Mouse (Mus musculus) forebrain, embryonic 11.5 days (tissue): ENCODE measurements around the gene Slc2a1. TPM values are rescaled to one million over a fixed set of nuclear protein-coding genes. Genes with fewer than 3 reads are reported as not detected.
A peak's percentile ranks its signal among the peaks of the same experiment; 100 is the strongest.

Source experiments
- ATAC-seq: fragments of 200-750 bp; cut with Nextera tagmentation; replicated peaks from 2 replicates; pipeline ENCODE4 v1.8.0; 2017; ENCODE audit warnings: moderate TSS enrichment; ENCODE audit not compliant: low FRiP score
- DNase-seq: peaks from one replicate; pipeline ENCODE4 v3.0.0-alpha.2; 2017; ENCODE audit warnings: low spot score
- H3K27ac ChIP-seq: fragments of 300-500 bp; sonication (generic); 2 replicates; pipeline ENCODE4 v1.5.1; 2014; ENCODE audit warnings: low read depth, low read length
- H3K27me3 ChIP-seq: fragments of 300-500 bp; sonication (generic); 2 replicates; pipeline ENCODE4 v1.6.1; 2014; ENCODE audit warnings: mild to moderate bottlenecking, low read length, mixed read lengths; ENCODE audit not compliant: control insufficient read depth, insufficient read depth
- H3K36me3 ChIP-seq: fragments of 300-500 bp; sonication (generic); 2 replicates; pipeline ENCODE4 v1.6.1; 2014; ENCODE audit warnings: mild to moderate bottlenecking, low read length, moderate library complexity, mixed read lengths; ENCODE audit not compliant: control insufficient read depth, insufficient read depth
- H3K4me1 ChIP-seq: fragments of 300-500 bp; sonication (generic); replicated peaks from 2 replicates; pipeline ENCODE4 v1.6.1; 2014; ENCODE audit warnings: low read length, mixed read lengths; ENCODE audit not compliant: control insufficient read depth, insufficient read depth
- H3K4me2 ChIP-seq: fragments of 300-500 bp; sonication (generic); 2 replicates; pipeline ENCODE4 v1.6.1; 2014; ENCODE audit warnings: low read depth, mild to moderate bottlenecking, low read length, moderate library complexity, mixed read lengths; ENCODE audit not compliant: severe bottlenecking
- H3K4me3 ChIP-seq: fragments of 300-500 bp; sonication (generic); 2 replicates; pipeline ENCODE4 v1.5.1; 2014; ENCODE audit warnings: low read depth, low read length
- H3K9ac ChIP-seq: fragments of 300-500 bp; sonication (generic); 2 replicates; pipeline ENCODE4 v1.6.1; 2014; ENCODE audit warnings: low read length
- H3K9me3 ChIP-seq: fragments of 300-500 bp; sonication (generic); 2 replicates; pipeline ENCODE4 v1.6.1; 2016; ENCODE audit warnings: low read length, mixed read lengths; ENCODE audit not compliant: control insufficient read depth
- WGBS: fragments of 180-500 bp; shearing (Covaris S2); extraction: QIAGEN DNeasy Blood & Tissue Kit; methylation state at CpG from one replicate; pipeline ENCODE4 v1.1.7; 2014; 5-methylcytosine and 5-hydroxymethylcytosine counted together
- polyA plus RNA-seq: library from polyadenylated mRNA; unstranded; fragments of >200 nt; fragmentation: Nextera tagmentation; extraction: Ambion mirVana; gene quantifications from 2 replicates; pipeline ENCODE4 v1.2.1, GENCODE M21; 2014

Gene Slc2a1
- polyA plus RNA-seq, 1 experiment from 2014 or later, result 171 TPM

DNA sequence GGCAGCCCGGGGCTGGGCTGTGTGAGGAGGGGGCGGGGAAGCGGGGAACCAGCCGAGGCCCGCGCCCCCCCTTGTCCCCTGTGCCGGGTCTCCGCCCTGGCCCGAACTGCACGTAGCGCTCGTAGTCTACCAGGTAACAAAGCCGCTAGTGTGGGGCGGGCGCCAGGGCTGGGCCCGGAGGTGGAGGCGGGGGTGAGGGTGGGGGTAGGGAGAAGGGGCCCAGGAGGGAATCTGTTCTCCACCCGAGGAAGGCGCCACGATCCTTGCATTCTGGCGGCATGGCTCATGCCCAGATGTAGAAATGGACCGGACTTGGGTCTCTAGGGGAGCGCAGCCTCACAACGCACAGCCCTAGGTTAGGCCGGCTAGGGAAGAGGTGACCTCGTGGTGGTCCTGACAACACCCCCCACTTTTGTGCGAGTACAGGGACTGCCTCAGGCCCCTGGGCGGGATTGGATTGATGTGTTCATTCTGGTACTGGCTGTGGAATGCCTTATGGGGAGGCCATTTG is 35.5 kb upstream of the Slc2a1 start:
- DNase-seq (peak; percentile 89), ATAC-seq (peak; percentile 74)
- H3K27ac ChIP-seq, result peak overlapping the region; percentile 71; the same call in 1 of the 2 replicates
- peak overlapping the region; percentile 49 for H3K4me2 ChIP-seq
- no peaks in the 10 kb centered on the region for H3K36me3 ChIP-seq
- H3K9me3 ChIP-seq, result no peaks in the 10 kb centered on the region
- no peaks in the 10 kb centered on the region for H3K27me3 ChIP-seq
- H3K4me3 ChIP-seq, result peak overlapping the region; percentile 15; the same call in 1 of the 2 replicates
- H3K4me1 ChIP-seq, result peaks cover 24% of the 10 kb centered on the region
- H3K9ac ChIP-seq, result peak overlapping the region; percentile 49
- 3% methylated on average over 28 of the region's 28 CpGs for WGBS

DNA sequence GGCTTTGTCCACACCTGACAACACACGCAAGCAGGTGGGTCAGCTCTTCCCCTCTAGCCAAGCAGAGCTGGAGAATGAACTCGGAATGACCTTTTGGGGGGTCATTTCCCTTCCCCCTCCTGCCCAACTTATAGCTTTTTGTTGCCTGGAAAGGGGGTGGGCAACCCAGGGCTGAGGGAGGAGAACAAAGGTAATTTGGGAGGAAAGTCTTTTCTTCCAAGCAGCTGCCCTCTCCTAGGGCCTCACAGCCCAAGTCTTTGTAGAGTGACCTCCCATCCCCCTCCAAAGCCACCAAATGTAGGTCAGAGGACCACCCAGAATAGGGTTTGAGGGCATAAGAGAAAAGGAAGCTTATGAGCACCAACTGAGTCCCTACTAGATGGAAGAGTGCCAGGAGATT is 34.9 kb upstream of the Slc2a1 start:
- WGBS, result 25% methylated on average over 2 of the region's 2 CpGs
- Histone ChIP-seq H3K27me3 (no peaks in the 10 kb centered on the region), H3K4me1 (peaks cover 24% of the 10 kb centered on the region), H3K4me2 (no peak overlapping the region), H3K9me3 (no peaks in the 10 kb centered on the region), H3K36me3 (no peaks in the 10 kb centered on the region), H3K27ac (peak overlapping the region; percentile 71; the same call in 1 of the 2 replicates), H3K9ac (no peak overlapping the region; the same call in 1 of the 2 replicates), H3K4me3 (no peak overlapping the region)
- DNase-seq (no peak), ATAC-seq (no peak; the same call in 1 of the 2 replicates)

DNA sequence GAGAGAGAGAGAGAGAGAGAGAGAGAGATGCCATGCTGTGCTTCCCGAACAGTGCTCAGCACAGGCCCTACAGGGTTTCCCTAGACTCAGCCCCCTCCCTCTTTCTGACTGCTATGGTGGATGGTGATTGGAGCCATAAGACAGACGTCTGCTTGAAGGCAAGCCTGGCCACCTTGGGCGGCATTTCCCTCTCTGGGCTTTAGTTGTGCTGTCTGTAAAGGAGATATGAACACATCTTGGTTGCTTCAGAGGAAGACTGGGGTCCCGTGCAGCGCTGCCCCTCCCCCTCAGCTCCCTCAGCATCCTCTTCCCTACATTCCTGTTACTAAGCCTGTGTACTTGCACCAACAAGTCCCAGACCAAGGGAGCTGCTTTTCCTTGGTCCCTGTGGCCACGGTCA is 33.9 kb upstream of the Slc2a1 start:
- Histone ChIP-seq H3K4me2 (no peak overlapping the region), H3K4me1 (peaks cover 24% of the 10 kb centered on the region), H3K27me3 (no peaks in the 10 kb centered on the region), H3K4me3 (no peak overlapping the region), H3K36me3 (no peaks in the 10 kb centered on the region), H3K9ac (no peak overlapping the region), H3K27ac (no peak overlapping the region), H3K9me3 (no peaks in the 10 kb centered on the region)
- WGBS, result 13% methylated on average over 6 of the region's 6 CpGs
- ATAC-seq, result no peak
- DNase-seq, result peak; percentile 57

DNA sequence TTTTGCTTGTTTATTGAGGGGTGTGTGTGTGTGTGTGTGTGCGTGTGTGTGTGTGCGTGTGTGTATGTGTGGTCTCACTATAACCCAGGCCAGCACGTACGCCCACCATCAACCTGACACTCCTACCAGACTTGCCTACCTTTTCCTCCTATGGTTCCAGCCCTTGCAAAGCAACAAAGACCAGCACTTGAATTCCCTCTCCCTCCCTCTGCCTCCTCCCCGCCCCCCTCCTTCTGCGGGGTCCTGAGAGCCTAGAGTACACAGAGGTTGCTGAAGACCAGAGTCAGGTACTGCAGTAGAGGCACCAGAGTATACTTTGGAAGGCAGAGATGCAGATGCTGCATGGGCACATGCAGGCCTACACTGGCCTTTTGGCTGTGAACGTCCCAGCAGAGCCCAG is 33.2 kb upstream of the Slc2a1 start:
- ATAC-seq, result no peak
- Histone ChIP-seq H3K4me3 (no peak overlapping the region), H3K4me1 (peaks cover 22% of the 10 kb centered on the region), H3K4me2 (no peak overlapping the region), H3K27ac (no peak overlapping the region), H3K27me3 (no peaks in the 10 kb centered on the region), H3K36me3 (no peaks in the 10 kb centered on the region), H3K9ac (no peak overlapping the region), H3K9me3 (no peaks in the 10 kb centered on the region)
- WGBS, result 41% methylated on average over 7 of the region's 7 CpGs
- peak; percentile 55 for DNase-seq

DNA sequence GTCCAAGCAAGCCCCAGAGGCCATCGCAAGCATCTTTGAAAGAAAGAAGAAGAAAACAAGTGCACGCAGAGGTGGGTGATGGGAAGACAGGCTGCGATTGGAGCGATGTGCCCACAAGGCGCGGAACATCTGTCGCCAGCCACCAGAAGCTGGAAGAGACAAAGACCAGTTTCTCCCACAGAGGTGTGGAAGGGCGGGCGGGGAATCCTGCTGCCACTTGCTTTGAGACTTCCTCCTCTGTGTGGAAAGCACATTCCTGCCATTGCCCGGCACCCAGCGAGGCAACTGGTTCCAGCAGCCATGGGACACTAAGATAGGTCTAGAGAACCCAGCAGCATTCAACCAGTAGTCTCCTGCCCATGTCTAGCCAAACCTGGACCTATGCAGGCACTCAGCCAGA is 32.2 kb upstream of the Slc2a1 start:
- H3K4me1 ChIP-seq, result peaks cover 21% of the 10 kb centered on the region

DNA sequence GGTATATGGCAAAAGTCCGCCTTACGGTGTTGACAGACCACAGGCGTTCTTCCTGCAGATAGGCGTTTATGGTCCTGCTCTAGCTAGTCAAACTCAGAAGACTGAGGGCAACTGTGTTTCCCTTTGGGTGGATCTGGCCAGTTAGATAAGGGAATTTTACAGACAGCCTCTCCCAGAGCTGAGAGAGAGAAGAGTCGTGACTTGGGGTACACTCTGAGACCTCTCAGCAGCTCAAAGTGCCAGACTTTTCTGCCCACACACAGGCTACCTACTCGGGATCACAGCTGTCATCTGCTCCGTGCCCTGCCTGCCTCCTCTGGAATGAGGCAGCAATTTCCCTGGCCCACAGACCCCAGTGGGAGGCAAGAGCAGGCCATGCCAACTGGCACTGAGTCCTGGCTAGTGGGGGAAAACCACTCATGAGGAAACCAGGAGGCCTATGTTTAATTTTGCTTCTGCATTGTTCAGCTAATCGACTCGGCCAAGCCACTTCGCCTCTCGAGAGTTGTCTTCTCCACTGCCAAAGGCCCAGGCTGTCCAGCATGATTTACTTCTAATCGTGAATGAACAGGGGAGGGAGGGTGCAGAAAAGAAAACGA is 31.3 kb upstream of the Slc2a1 start:
- Histone ChIP-seq H3K4me3 (no peak overlapping the region), H3K36me3 (no peaks in the 10 kb centered on the region), H3K4me1 (peaks cover 12% of the 10 kb centered on the region), H3K9me3 (no peaks in the 10 kb centered on the region), H3K4me2 (no peak overlapping the region), H3K27ac (no peak overlapping the region), H3K27me3 (no peaks in the 10 kb centered on the region), H3K9ac (no peak overlapping the region)
- 69% methylated on average over 13 of the region's 13 CpGs for WGBS
- no peak for DNase-seq
- no peak for ATAC-seq

More for the DNA sequence above, 32.2 kb upstream of the Slc2a1 start:
- H3K27ac ChIP-seq, result no peak overlapping the region
- H3K4me3 ChIP-seq, result no peak overlapping the region
- WGBS, result 89% methylated on average over 11 of the region's 11 CpGs
- H3K36me3 ChIP-seq, result no peaks in the 10 kb centered on the region
- DNase-seq (no peak), ATAC-seq (no peak)
- H3K9me3 ChIP-seq, result no peaks in the 10 kb centered on the region
- H3K27me3 ChIP-seq, result no peaks in the 10 kb centered on the region
- no peak overlapping the region for H3K4me2 ChIP-seq
- H3K9ac ChIP-seq, result no peak overlapping the region

DNA sequence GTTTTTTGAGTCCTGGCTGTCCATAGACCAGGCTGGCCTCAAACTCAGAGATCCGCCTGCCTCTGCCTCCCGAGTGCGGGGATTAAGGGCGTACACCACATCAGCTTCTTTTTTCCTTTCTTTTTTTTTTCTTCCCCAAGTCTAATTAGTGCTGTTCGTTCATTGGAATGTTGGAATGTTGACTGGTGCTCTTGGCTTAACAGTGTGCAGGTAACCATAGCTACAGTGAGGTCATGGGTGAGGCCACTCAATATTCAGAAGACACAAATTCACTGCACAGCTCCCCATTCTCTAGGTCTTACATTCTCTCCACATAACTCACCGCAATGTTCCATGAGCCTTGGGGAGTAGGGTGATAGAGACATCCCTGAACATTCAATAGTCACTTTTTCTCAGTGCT is 28.6 kb upstream of the Slc2a1 start:
- ATAC-seq (no peak), DNase-seq (no peak)
- no peaks in the 10 kb centered on the region for H3K27me3 ChIP-seq
- H3K9me3 ChIP-seq, result no peaks in the 10 kb centered on the region
- no peak overlapping the region for H3K4me2 ChIP-seq
- no peak overlapping the region for H3K9ac ChIP-seq
- H3K36me3 ChIP-seq, result no peaks in the 10 kb centered on the region
- 84% methylated on average over 6 of the region's 6 CpGs for WGBS
- H3K4me1 ChIP-seq, result no peaks in the 10 kb centered on the region
- no peak overlapping the region for H3K27ac ChIP-seq
- H3K4me3 ChIP-seq, result no peak overlapping the region

DNA sequence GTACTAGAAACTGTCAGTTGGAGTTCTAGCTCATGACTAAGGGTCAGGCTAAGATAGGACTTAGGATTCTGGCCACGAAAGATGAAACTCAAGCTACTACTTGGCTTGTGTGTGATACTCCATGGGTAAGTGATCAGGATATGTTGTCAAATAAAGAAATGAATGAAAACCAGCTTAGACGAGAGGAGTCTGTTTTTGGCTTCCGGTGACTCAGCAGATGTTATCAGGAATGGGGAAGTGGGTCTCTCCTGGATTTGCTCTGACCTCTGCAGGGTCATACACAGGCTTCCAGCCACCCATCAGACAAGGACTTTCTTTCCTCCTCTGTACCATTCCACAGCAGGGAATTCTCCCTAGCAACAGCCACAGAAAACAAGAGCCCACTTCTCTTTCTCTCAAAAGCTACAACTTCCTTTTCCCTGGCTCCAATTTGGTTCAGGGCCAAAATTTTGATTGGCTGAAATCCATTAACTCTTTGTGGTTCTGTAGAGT is 25.7 kb upstream of the Slc2a1 start:
- DNase-seq (no peak), ATAC-seq (no peak)
- H3K27ac ChIP-seq, result no peak overlapping the region
- no peaks in the 10 kb centered on the region for H3K36me3 ChIP-seq
- H3K4me2 ChIP-seq, result no peak overlapping the region
- 76% methylated on average over 3 of the region's 3 CpGs for WGBS
- H3K4me3 ChIP-seq, result no peak overlapping the region
- no peaks in the 10 kb centered on the region for H3K4me1 ChIP-seq
- H3K9me3 ChIP-seq, result no peaks in the 10 kb centered on the region
- H3K9ac ChIP-seq, result no peak overlapping the region
- H3K27me3 ChIP-seq, result no peaks in the 10 kb centered on the region

DNA sequence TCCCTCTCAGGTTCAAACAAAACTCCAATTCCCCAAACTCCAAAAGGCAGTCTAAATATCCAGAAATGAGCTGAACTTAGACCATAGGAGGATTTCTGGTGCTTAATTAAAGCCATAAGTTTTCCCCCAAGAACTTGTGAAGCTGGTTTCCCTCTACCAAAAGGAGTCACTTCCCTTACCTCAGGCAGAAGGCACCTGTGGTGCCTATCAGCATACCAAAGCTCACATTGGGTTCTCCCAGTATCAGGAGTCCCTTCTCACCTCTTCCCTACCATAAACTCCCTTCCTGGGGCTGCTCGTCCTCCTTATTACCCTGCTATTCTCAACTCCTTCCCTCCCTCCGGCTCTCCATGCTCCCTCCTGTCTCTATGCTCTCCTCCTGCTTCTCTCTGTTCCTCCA is 20.1 kb upstream of the Slc2a1 start:
- no peak for ATAC-seq
- Histone ChIP-seq H3K36me3 (no peaks in the 10 kb centered on the region), H3K9me3 (no peaks in the 10 kb centered on the region), H3K4me3 (no peak overlapping the region), H3K27me3 (no peaks in the 10 kb centered on the region), H3K9ac (no peak overlapping the region), H3K4me1 (no peaks in the 10 kb centered on the region; the same call in 1 of the 2 replicates), H3K27ac (no peak overlapping the region), H3K4me2 (no peak overlapping the region)
- DNase-seq, result no peak
- WGBS, result 67% methylated on average over 2 of the region's 2 CpGs
